Mouse (Mus musculus): Measurements from ENCODE around the gene Sgip1.

DNA sequence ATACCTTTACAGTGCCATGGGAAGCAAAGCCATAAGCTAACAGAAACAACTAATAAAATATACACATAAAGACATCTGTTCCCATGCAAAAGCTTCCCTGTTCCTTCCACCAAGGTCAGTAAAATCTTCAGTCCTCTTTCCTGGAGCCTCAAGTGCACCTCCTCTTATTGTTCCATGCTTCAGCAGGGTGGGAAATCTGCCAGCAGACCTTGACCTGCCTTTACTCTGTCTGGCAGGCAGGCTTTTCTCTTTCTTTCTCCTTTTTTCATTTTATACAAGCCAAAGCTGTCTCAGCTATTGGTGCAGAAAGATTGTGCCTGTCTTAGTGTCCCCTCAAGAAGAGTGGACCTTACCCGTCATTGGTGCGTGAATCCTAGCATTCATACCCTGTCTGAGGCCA, 154.8 kb downstream of the Sgip1 start:
- TF ChIP-seq CTCF (IDR thresholded peaks at IDR 0.05; ENCODE audit: low read depth, low read length): no peak
- TF ChIP-seq GATA1 (IDR thresholded peaks at IDR 0.05; ENCODE audit: borderline replicate concordance, low read length): no peak
